Mouse (Mus musculus) forebrain, embryonic 12.5 days (tissue): ENCODE data around the gene Ppia. TPM values are rescaled to one million over a fixed set of nuclear protein-coding genes. Genes with fewer than 3 reads are reported as not detected.
"Not testable (repeated sequence)": the region's sequence is repeated elsewhere in the genome, so short reads cannot be mapped to it uniquely, and the experiment has no call there.

Experiments used
- ATAC-seq: fragments of 200-750 bp; cut with Nextera tagmentation; 2 replicates; pipeline ENCODE4 v1.8.0; 2017; ENCODE audit warnings: moderate TSS enrichment; ENCODE audit not compliant: low FRiP score
- H3K27ac ChIP-seq: fragments of 300-500 bp; sonication (generic); 2 replicates; pipeline ENCODE4 v1.5.1; 2016; ENCODE audit warnings: mild to moderate bottlenecking
- H3K27me3 ChIP-seq: fragments of 300-500 bp; sonication (generic); 2 replicates; pipeline ENCODE4 v1.6.1; 2016; ENCODE audit warnings: mild to moderate bottlenecking
- H3K36me3 ChIP-seq: fragments of 300-500 bp; sonication (generic); replicated peaks from 2 replicates; pipeline ENCODE4 v1.6.1; 2016; ENCODE audit warnings: mild to moderate bottlenecking
- H3K4me1 ChIP-seq: fragments of 300-500 bp; sonication (generic); 2 replicates; pipeline ENCODE4 v1.6.1; 2016
- H3K4me2 ChIP-seq: fragments of 300-500 bp; sonication (generic); 2 replicates; pipeline ENCODE4 v1.6.1; 2016; ENCODE audit warnings: mild to moderate bottlenecking, moderate library complexity
- H3K4me3 ChIP-seq: fragments of 300-500 bp; sonication (generic); replicated peaks from 2 replicates; pipeline ENCODE4 v1.5.1; 2016; ENCODE audit warnings: mild to moderate bottlenecking
- H3K9ac ChIP-seq: fragments of 300-500 bp; sonication (generic); 2 replicates; pipeline ENCODE4 v1.6.1; 2016; ENCODE audit warnings: mild to moderate bottlenecking
- H3K9me3 ChIP-seq: fragments of 300-500 bp; sonication (generic); 2 replicates; pipeline ENCODE4 v1.6.1; 2016
- WGBS: fragments of 180-500 bp; shearing (Covaris S2); methylation state at CpG from one replicate; pipeline ENCODE4 v1.1.7; 2016; 5-methylcytosine and 5-hydroxymethylcytosine counted together
- polyA plus RNA-seq: library from polyadenylated mRNA; unstranded; fragments of >200 nt; fragmentation: Nextera tagmentation; extraction: Ambion mirVana; gene quantifications from 2 replicates; pipeline ENCODE4 v1.2.1, GENCODE M21; 2016

Ppia gene
- polyA plus RNA-seq, 1 experiment from 2014 or later: 4,665 TPM

GRCm38 (mm10) chr11:6406251-6407161 is 8.7 kb upstream of the Ppia start:
- no peak overlapping the region for H3K4me2 ChIP-seq
- no peaks in the 10 kb centered on the region for H3K27me3 ChIP-seq
- 54% methylated on average over 14 of the region's 14 CpGs for WGBS
- H3K4me1 ChIP-seq: peaks cover 3% of the 10 kb centered on the region; the same call in 1 of the 2 replicates
- H3K36me3 ChIP-seq: peaks cover 55% of the 10 kb centered on the region
- H3K9ac ChIP-seq: no peak overlapping the region
- H3K9me3 ChIP-seq: no peaks in the 10 kb centered on the region
- H3K4me3 ChIP-seq: no peak overlapping the region
- H3K27ac ChIP-seq: peak overlapping the region; percentile 59
- no peak; the same call in 1 of the 2 replicates for ATAC-seq

- Histone ChIP-seq H3K27ac (peak overlapping the region; percentile 57; the same call in 1 of the 2 replicates), H3K4me2 (no peak overlapping the region), H3K27me3 (no peaks in the 10 kb centered on the region), H3K36me3 (peaks cover 48% of the 10 kb centered on the region), H3K9ac (no peak overlapping the region), H3K4me3 (no peak overlapping the region), H3K4me1 (peaks cover 3% of the 10 kb centered on the region; the same call in 1 of the 2 replicates), H3K9me3 (no peaks in the 10 kb centered on the region)
- WGBS: 89% methylated on average over 3 of the region's 3 CpGs
- ATAC-seq: no peak
These were observed 8.1 kb upstream of the Ppia start for GRCm38 (mm10) chr11:6407162-6407621.

- Histone ChIP-seq H3K27ac (no peak overlapping the region), H3K9ac (no peak overlapping the region)
- 48% methylated on average over 4 of the region's 5 CpGs for WGBS
These were observed 5.1 kb upstream of the Ppia start for GRCm38 (mm10) chr11:6410050-6410602.

GRCm38 (mm10) chr11:6410755-6411154 is 4.5 kb upstream of the Ppia start:
- not testable (repeated sequence) for H3K9me3 ChIP-seq, H3K27me3 ChIP-seq, H3K9ac ChIP-seq, ATAC-seq, H3K27ac ChIP-seq, H3K4me1 ChIP-seq, H3K4me2 ChIP-seq, H3K4me3 ChIP-seq
- 91% methylated on average over 5 of the region's 5 CpGs for WGBS
- peaks cover 13% of the 10 kb centered on the region for H3K36me3 ChIP-seq

More at GRCm38 (mm10) chr11:6410050-6410602, 5.1 kb upstream of the Ppia start:
- no peak overlapping the region for H3K4me3 ChIP-seq
- H3K27me3 ChIP-seq: no peaks in the 10 kb centered on the region
- H3K4me2 ChIP-seq: no peak overlapping the region
- no peaks in the 10 kb centered on the region for H3K9me3 ChIP-seq
- peaks cover 5% of the 10 kb centered on the region for H3K4me1 ChIP-seq
- ATAC-seq: no peak
- peaks cover 19% of the 10 kb centered on the region for H3K36me3 ChIP-seq

- Histone ChIP-seq H3K4me3 (no peak overlapping the region), H3K27me3 (no peaks in the 10 kb centered on the region), H3K4me1 (peaks cover 6% of the 10 kb centered on the region), H3K9me3 (no peaks in the 10 kb centered on the region), H3K4me2 (no peak overlapping the region), H3K27ac (no peak overlapping the region), H3K9ac (no peak overlapping the region), H3K36me3 (0 out of 2 replicates have a peak, but pooled peaks cover 4% of the 10 kb centered on the region)
- no peak for ATAC-seq
- WGBS: 9% methylated on average over 5 of the region's 5 CpGs
These were observed 3.6 kb upstream of the Ppia start for GRCm38 (mm10) chr11:6411684-6412083.

GRCm38 (mm10) chr11:6413264-6413663 is 2.0 kb upstream of the Ppia start:
- H3K9me3 ChIP-seq: no peaks in the 10 kb centered on the region
- 90% methylated on average over 12 of the region's 12 CpGs for WGBS
- peaks cover 18% of the 10 kb centered on the region for H3K4me1 ChIP-seq
- H3K4me2 ChIP-seq: no peak overlapping the region
- H3K27ac ChIP-seq: no peak overlapping the region
- H3K27me3 ChIP-seq: no peaks in the 10 kb centered on the region
- peaks cover 6% of the 10 kb centered on the region for H3K36me3 ChIP-seq
- no peak overlapping the region for H3K4me3 ChIP-seq
- no peak overlapping the region for H3K9ac ChIP-seq
- ATAC-seq: no peak

GRCm38 (mm10) chr11:6415551-6416404 is 535 bp downstream of the Ppia start:
- H3K4me3 ChIP-seq: peak overlapping the region; percentile 89
- H3K27me3 ChIP-seq: no peaks in the 10 kb centered on the region
- H3K4me1 ChIP-seq: peaks cover 28% of the 10 kb centered on the region
- no peaks in the 10 kb centered on the region for H3K9me3 ChIP-seq
- H3K27ac ChIP-seq: peak overlapping the region; percentile 98
- H3K36me3 ChIP-seq: peaks cover 29% of the 10 kb centered on the region
- H3K4me2 ChIP-seq: peak overlapping the region; percentile 72
- under 1% methylated on average over 96 of the region's 102 CpGs for WGBS
- peak; percentile 97 for ATAC-seq
- H3K9ac ChIP-seq: peak overlapping the region; percentile 95

- 1% methylated on average over 30 of the region's 30 CpGs for WGBS
- peak overlapping the region; percentile 98 for H3K27ac ChIP-seq
- H3K9me3 ChIP-seq: no peaks in the 10 kb centered on the region
- H3K9ac ChIP-seq: peak overlapping the region; percentile 95
- peaks cover 28% of the 10 kb centered on the region for H3K4me1 ChIP-seq
- no peaks in the 10 kb centered on the region for H3K27me3 ChIP-seq
- H3K36me3 ChIP-seq: peaks cover 34% of the 10 kb centered on the region
- H3K4me3 ChIP-seq: peak overlapping the region; percentile 89
- peak overlapping the region; percentile 72 for H3K4me2 ChIP-seq
- ATAC-seq: peak; percentile 62
These were observed 1.3 kb downstream of the Ppia start for GRCm38 (mm10) chr11:6416405-6417034.

GRCm38 (mm10) chr11:6417069-6417468 is 1.8 kb downstream of the Ppia start:
- Histone ChIP-seq H3K27me3 (no peaks in the 10 kb centered on the region), H3K4me2 (peak overlapping the region; percentile 72), H3K27ac (peak overlapping the region; percentile 31; the same call in 1 of the 2 replicates), H3K4me3 (peak overlapping the region; percentile 89), H3K9me3 (no peaks in the 10 kb centered on the region), H3K4me1 (peaks cover 28% of the 10 kb centered on the region), H3K9ac (peak overlapping the region; percentile 95), H3K36me3 (peaks cover 37% of the 10 kb centered on the region)
- ATAC-seq: no peak
- 39% methylated on average over 2 of the region's 2 CpGs for WGBS

GRCm38 (mm10) chr11:6417490-6417889 is 2.2 kb downstream of the Ppia start:
- H3K27ac ChIP-seq: peak overlapping the region; percentile 31; the same call in 1 of the 2 replicates
- peaks cover 40% of the 10 kb centered on the region for H3K36me3 ChIP-seq

GRCm38 (mm10) chr11:6418751-6419150 is 3.5 kb downstream of the Ppia start:
- Histone ChIP-seq H3K4me1 (peaks cover 28% of the 10 kb centered on the region), H3K9me3 (no peaks in the 10 kb centered on the region), H3K4me3 (no peak overlapping the region), H3K36me3 (peaks cover 53% of the 10 kb centered on the region), H3K4me2 (peak overlapping the region; percentile 8; the same call in 1 of the 2 replicates), H3K9ac (no peak overlapping the region), H3K27me3 (no peaks in the 10 kb centered on the region), H3K27ac (no peak overlapping the region)
- ATAC-seq: no peak
- 88% methylated on average over 5 of the region's 5 CpGs for WGBS

More at GRCm38 (mm10) chr11:6417490-6417889, 2.2 kb downstream of the Ppia start:
- no peak for ATAC-seq
- Histone ChIP-seq H3K27me3 (no peaks in the 10 kb centered on the region), H3K4me1 (peaks cover 28% of the 10 kb centered on the region), H3K4me3 (peak overlapping the region; percentile 89), H3K9ac (peak overlapping the region; percentile 95; the same call in 1 of the 2 replicates), H3K9me3 (no peaks in the 10 kb centered on the region), H3K4me2 (peak overlapping the region; percentile 72)
